Mouse (Mus musculus): Measurements from ENCODE around the gene Grk6. TPM values are rescaled to one million over a fixed set of nuclear protein-coding genes. Genes with fewer than 3 reads are reported as not detected.

Grk6 gene
- polyA plus RNA-seq, 1 experiment from 2014 or later, result 42.7 TPM

DNA sequence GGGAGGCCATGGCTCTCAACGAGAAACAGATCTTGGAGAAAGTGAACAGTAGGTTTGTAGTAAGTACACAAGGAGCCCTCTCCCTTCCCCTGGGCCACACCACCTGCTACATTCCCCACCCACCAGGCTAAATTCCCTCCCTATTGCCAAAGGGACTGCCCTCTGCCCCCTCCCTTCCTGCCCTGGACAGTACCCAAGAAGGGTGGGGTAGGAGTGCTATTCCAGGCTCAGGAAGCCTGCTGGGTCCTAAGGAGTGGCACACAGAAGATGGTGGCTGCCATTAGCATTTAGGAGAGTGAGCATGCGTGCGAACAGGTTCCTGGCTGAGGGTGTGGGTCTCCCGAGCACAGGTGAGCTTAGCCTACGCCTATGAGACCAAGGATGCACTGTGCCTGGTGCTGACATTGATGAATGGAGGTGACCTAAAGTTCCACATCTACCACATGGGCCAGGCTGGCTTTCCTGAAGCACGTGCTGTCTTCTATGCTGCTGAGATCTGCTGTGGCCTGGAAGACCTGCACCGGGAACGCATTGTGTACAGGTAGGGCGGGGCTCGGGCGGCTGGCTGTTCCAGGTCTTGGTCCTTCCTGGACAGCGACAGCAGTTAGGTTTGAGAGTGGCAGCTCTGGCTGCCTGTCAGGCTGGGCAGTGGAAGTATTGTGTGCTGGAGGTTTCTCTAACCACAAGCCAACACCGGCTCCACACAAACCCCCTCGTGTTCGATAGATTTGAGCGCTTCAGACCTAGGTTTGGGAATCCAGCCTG is 7.1 kb downstream of the Grk6 start:
- no peaks in the 10 kb centered on the region for H3K9me3 ChIP-seq (ENCODE audit: control insufficient read depth, low read length)
- 96% methylated on average over 16 of the region's 16 CpGs for WGBS
- H3K4me3 ChIP-seq (replicated peaks; ENCODE audit: low read length), result no peak overlapping the region
- H3K4me1 ChIP-seq (replicated peaks; ENCODE audit: control insufficient read depth, insufficient read depth, low read length), result no peaks in the 10 kb centered on the region; the same call in 1 of the 2 replicates
- no peak overlapping the region for H3K9ac ChIP-seq
- DNase-seq (ENCODE audit: low spot score) (no peak), ATAC-seq (ENCODE audit: low FRiP score) (no peak)
- no peak overlapping the region for H3K4me2 ChIP-seq (replicated peaks)
- no peak overlapping the region for H3K27ac ChIP-seq
- H3K27me3 ChIP-seq (ENCODE audit: control insufficient read depth, insufficient read depth, low read length), result no peaks in the 10 kb centered on the region
- peaks cover 66% of the 10 kb centered on the region for H3K36me3 ChIP-seq (replicated peaks; ENCODE audit: control insufficient read depth, insufficient read depth)

DNA sequence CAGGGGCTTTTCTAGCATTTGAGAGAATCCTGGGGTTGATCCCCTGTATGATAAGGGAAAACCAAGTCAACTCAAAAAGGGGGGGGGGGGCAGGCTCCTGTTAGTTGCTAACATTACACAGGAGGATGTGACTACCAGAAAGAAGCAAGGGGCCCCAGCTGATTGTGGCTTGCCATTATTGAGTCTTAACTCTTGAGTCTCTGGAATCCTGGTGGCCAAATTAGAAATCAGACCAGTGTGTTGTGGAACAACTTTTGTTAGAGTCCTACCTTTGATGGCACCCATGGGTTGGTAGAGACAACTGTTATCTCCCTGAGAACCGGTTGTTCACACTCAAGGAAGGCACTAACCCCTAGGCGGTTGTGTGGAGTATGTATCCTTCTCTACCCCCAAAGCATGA is 18.1 kb downstream of the Grk6 start:
- peaks cover 32% of the 10 kb centered on the region for H3K36me3 ChIP-seq (replicated peaks; ENCODE audit: control insufficient read depth, insufficient read depth)
- H3K27ac ChIP-seq, result 0 out of 2 replicates have a peak overlapping the region, but pooled peaks have one; percentile 99
- H3K4me1 ChIP-seq (replicated peaks; ENCODE audit: control insufficient read depth, insufficient read depth, low read length), result peaks cover 38% of the 10 kb centered on the region
- ATAC-seq (ENCODE audit: low FRiP score) (no peak), DNase-seq (ENCODE audit: low spot score) (no peak)
- H3K9ac ChIP-seq, result no peak overlapping the region
- no peaks in the 10 kb centered on the region for H3K9me3 ChIP-seq (ENCODE audit: control insufficient read depth, low read length)
- peak overlapping the region; percentile 79 for H3K4me2 ChIP-seq (replicated peaks)
- 54% methylated on average over 2 of the region's 2 CpGs for WGBS
- no peaks in the 10 kb centered on the region for H3K27me3 ChIP-seq (ENCODE audit: control insufficient read depth, insufficient read depth, low read length)
- 0 out of 2 replicates have a peak overlapping the region, but pooled peaks have one; percentile 66 for H3K4me3 ChIP-seq (replicated peaks; ENCODE audit: low read length)

DNA sequence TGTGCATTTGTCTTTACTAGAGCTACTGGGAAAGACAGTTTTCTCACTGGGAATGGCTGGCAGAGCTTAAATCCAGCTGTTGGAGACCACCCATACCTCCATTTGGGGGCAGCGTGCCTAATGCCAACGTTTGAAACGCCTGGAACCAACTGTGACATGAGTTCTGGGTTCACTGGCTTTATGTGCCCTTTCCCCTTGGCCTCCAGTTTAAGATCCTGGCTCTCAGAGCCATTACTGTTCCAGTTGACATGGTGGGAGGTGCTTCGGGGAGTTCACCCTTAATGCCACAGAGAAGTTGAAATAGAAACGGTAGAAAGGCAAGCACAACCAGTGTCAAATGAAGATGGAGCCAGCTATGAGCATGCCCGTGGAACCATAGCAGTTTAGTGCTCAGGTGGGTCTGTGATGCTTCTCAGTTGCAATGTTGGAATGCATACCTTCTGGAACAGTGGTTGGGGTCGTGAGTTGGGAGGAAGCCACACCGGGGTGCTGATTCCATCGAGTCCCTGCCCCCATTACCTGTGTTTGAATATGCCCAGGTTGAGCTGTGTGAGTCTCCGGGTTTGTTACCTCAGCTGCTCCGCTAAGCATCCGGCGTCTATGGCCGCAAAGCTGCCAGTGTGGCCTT is 18.6 kb downstream of the Grk6 start:
- Histone ChIP-seq H3K4me1 (replicated peaks; ENCODE audit: control insufficient read depth, insufficient read depth, low read length) (peaks cover 44% of the 10 kb centered on the region), H3K9ac (peak overlapping the region; percentile 83), H3K4me2 (replicated peaks) (peak overlapping the region; percentile 79), H3K9me3 (ENCODE audit: control insufficient read depth, low read length) (no peaks in the 10 kb centered on the region), H3K27me3 (ENCODE audit: control insufficient read depth, insufficient read depth, low read length) (no peaks in the 10 kb centered on the region), H3K27ac (peak overlapping the region; percentile 99), H3K36me3 (replicated peaks; ENCODE audit: control insufficient read depth, insufficient read depth) (peaks cover 26% of the 10 kb centered on the region), H3K4me3 (replicated peaks; ENCODE audit: low read length) (peak overlapping the region; percentile 66)
- WGBS, result 9% methylated on average over 14 of the region's 14 CpGs
- ATAC-seq (ENCODE audit: low FRiP score) (no peak; the same call in 1 of the 2 replicates), DNase-seq (ENCODE audit: low spot score) (no peak)

DNA sequence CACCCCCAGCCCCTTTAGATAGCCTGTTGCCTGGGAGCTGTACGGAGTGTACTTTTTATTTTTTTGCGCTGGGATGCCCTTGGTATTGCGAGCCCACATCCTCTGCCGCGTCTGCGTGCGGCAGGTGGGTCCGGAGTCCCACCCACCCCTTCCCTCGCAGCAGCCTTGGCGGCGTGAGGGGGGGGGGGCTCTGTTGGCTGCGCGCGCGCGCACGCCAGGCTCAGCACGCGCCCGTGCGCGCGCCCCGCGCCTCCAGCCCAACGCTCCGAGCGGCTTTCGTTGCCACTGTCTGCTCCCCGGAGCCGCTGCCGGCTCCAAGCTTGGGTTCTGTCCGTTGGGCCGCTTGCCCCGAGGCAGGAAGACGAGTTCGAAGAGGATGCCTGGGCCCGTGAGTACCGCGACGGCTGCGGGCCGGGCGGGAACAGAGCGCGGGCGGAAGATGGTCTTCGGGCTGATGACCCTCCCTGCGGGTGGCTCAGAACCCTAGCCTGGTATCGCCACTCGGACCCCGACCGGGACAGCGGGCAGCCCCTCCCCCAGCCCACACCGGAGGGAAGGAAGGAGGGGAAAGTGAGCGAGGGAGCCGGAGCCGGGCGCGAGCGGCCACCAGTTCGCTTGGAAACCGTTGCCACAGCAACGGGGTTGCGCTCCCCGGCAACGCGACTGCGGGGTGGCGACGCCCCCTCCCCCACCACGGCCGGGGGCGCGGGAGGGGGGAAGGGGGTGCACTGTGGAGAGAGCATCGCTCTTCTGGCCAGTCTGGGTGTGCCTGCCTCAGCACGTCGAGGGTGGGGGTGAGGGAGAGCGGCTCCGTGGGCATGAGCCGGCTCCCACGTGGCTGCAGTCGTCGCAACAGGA is 19.4 kb downstream of the Grk6 start, which contains the start of gene Prr7:
TSS of gene Prr7 (plus strand) at position 241 of the 858 bp plus-strand sequence.
- peaks cover 51% of the 10 kb centered on the region for H3K4me1 ChIP-seq (replicated peaks; ENCODE audit: control insufficient read depth, insufficient read depth, low read length)
- peak within 1 kb of the TSS; percentile 66 for H3K4me3 ChIP-seq (replicated peaks; ENCODE audit: low read length)
- under 1% methylated on average over 70 of the region's 84 CpGs for WGBS
- peak within 1 kb of the TSS; percentile 83 for H3K9ac ChIP-seq
- H3K27ac ChIP-seq, result peak within 1 kb of the TSS; percentile 99
- H3K36me3 ChIP-seq (replicated peaks; ENCODE audit: control insufficient read depth, insufficient read depth), result peaks cover 19% of the 10 kb centered on the region
- peak; percentile 81 for DNase-seq (ENCODE audit: low spot score)
- H3K27me3 ChIP-seq (ENCODE audit: control insufficient read depth, insufficient read depth, low read length), result no peaks in the 10 kb centered on the region
- peak; percentile 80 for ATAC-seq (ENCODE audit: low FRiP score)
- no peaks in the 10 kb centered on the region for H3K9me3 ChIP-seq (ENCODE audit: control insufficient read depth, low read length)
- H3K4me2 ChIP-seq (replicated peaks), result peak within 1 kb of the TSS; percentile 79

DNA sequence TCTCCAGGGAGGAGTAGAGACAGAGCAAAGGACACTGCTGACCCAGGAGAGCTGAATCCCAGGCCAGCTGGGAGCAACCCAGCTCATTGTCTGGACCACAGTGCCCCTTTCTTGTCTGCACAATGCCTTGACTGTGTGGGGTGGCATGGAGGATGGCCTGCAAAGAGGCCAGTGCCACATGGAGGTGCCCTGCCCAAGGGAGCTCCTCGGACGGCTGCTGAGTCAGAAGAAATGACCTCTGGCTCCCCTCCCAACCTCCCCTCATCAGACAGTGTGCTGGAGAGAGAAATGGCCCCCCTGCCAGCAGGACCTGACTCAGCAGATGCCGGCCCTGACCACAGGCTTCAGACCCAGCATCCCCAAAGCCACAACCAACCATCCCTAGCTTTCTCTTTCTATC is 20.3 kb downstream of the Grk6 start:
- ATAC-seq (ENCODE audit: low FRiP score), result peak; percentile 15; the same call in 1 of the 2 replicates
- no peak for DNase-seq (ENCODE audit: low spot score)
- peak overlapping the region; percentile 66 for H3K4me3 ChIP-seq (replicated peaks; ENCODE audit: low read length)
- WGBS, result 0% methylated on average over 3 of the region's 3 CpGs
- no peaks in the 10 kb centered on the region for H3K9me3 ChIP-seq (ENCODE audit: control insufficient read depth, low read length)
- peak overlapping the region; percentile 79 for H3K4me2 ChIP-seq (replicated peaks)
- peak overlapping the region; percentile 99 for H3K27ac ChIP-seq
- H3K9ac ChIP-seq, result peak overlapping the region; percentile 83
- H3K27me3 ChIP-seq (ENCODE audit: control insufficient read depth, insufficient read depth, low read length), result no peaks in the 10 kb centered on the region
- peaks cover 10% of the 10 kb centered on the region for H3K36me3 ChIP-seq (replicated peaks; ENCODE audit: control insufficient read depth, insufficient read depth)
- H3K4me1 ChIP-seq (replicated peaks; ENCODE audit: control insufficient read depth, insufficient read depth, low read length), result peaks cover 61% of the 10 kb centered on the region

DNA sequence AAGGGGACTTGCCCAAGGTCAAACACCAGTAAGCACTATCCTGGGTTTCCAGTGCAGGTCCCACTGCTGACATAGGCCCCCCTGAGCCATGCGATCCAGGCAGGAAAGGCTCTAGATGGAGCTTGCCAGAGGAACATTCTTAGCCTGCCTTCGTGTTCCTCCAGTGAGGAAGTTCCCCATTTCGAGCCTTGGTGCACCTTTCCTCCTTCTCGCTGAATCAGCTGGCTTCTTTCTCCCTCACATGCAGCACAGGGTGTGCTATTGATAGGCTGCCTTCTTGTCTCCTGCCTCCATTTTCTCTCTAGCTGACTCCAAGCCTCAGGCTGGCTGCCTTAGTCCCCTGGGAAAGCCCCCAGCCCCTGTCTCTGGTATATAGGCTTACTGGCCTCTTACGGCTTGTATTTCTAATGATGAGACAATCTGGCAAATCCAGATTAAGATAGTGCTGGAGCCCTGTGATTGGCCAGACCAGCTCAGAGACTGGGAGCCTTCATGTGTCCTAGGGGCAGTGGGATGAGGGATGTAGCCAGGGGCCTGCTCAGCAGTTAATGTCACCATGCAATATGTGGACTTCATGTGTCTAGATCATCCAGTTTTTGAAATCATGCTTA is 21.1 kb downstream of the Grk6 start:
- peaks cover 9% of the 10 kb centered on the region for H3K36me3 ChIP-seq (replicated peaks; ENCODE audit: control insufficient read depth, insufficient read depth)
- H3K27me3 ChIP-seq (ENCODE audit: control insufficient read depth, insufficient read depth, low read length), result no peaks in the 10 kb centered on the region
- peak overlapping the region; percentile 66 for H3K4me3 ChIP-seq (replicated peaks; ENCODE audit: low read length)
- peak overlapping the region; percentile 99 for H3K27ac ChIP-seq
- H3K4me1 ChIP-seq (replicated peaks; ENCODE audit: control insufficient read depth, insufficient read depth, low read length), result peaks cover 68% of the 10 kb centered on the region
- DNase-seq (ENCODE audit: low spot score) (no peak), ATAC-seq (ENCODE audit: low FRiP score) (no peak)
- peak overlapping the region; percentile 79 for H3K4me2 ChIP-seq (replicated peaks)
- peak overlapping the region; percentile 83 for H3K9ac ChIP-seq
- no peaks in the 10 kb centered on the region for H3K9me3 ChIP-seq (ENCODE audit: control insufficient read depth, low read length)
- WGBS, result 58% methylated on average over 5 of the region's 5 CpGs

DNA sequence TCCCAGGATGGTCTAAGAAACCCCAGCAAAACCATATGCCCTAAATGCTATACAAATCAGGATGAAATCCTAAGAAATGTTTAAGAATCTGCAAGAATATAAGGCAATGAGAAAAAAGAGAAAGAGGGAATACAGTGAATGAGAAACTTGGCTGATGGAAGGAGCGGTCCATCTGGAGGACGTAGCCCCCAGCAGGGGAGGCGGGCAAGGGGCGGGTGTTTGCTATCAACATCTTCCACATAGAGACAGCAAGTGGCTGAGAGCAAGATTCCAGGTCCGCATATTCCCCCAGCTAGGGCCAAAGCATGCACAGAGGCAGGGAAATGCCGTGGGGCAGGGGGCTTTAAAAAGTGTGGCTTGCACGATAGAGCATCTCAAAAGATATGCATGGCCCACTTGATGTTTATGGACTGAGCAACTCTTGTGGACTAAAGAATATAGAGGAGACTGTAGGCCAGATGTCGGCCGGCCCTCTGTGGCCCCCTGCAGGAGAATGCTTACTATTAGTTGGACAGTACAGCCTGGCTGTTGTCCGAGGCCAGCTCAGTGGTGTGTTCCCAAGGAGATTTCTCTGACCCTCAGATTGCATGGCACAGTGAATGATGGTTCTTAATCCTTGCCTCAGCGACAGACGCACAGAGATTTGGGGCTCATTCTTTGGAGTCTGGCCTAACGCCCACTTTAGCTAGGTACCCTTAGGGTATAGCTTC is 24.1 kb downstream of the Grk6 start:
- Histone ChIP-seq H3K9me3 (ENCODE audit: control insufficient read depth, low read length) (no peaks in the 10 kb centered on the region), H3K4me3 (replicated peaks; ENCODE audit: low read length) (no peak overlapping the region), H3K4me1 (replicated peaks; ENCODE audit: control insufficient read depth, insufficient read depth, low read length) (peaks cover 87% of the 10 kb centered on the region), H3K27me3 (ENCODE audit: control insufficient read depth, insufficient read depth, low read length) (no peaks in the 10 kb centered on the region), H3K4me2 (replicated peaks) (0 out of 2 replicates have a peak overlapping the region, but pooled peaks have one; percentile 12), H3K9ac (no peak overlapping the region), H3K27ac (no peak overlapping the region), H3K36me3 (replicated peaks; ENCODE audit: control insufficient read depth, insufficient read depth) (peaks cover 18% of the 10 kb centered on the region)
- ATAC-seq (ENCODE audit: low FRiP score) (no peak), DNase-seq (ENCODE audit: low spot score) (no peak)
- WGBS, result 33% methylated on average over 13 of the region's 13 CpGs

DNA sequence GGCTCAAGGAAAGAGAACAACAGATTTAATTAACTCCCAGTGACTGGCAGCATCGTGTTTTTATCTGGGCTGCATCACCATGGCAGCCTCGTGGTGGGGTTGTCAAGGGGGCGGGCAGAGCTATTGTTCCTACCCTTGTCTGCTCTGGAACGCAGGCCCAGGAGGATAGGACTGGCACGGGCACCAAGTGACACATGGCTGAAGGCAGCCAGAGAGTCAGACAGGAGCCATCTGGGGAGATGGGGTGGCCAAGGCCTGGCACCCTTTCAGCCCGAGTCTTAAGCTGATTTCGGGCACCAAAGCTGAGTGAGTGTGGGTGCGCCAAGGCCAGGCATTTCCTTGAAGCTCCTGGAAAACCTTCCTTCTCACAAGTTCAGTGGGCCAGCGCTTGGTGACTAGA is 25.5 kb downstream of the Grk6 start:
- H3K9ac ChIP-seq, result peak overlapping the region; percentile 87
- 24% methylated on average over 9 of the region's 9 CpGs for WGBS
- H3K9me3 ChIP-seq (ENCODE audit: control insufficient read depth, low read length), result no peaks in the 10 kb centered on the region
- peak overlapping the region; percentile 50; the same call in 1 of the 2 replicates for H3K4me3 ChIP-seq (replicated peaks; ENCODE audit: low read length)
- H3K27me3 ChIP-seq (ENCODE audit: control insufficient read depth, insufficient read depth, low read length), result no peaks in the 10 kb centered on the region
- H3K36me3 ChIP-seq (replicated peaks; ENCODE audit: control insufficient read depth, insufficient read depth), result peaks cover 31% of the 10 kb centered on the region
- no peak for ATAC-seq (ENCODE audit: low FRiP score)
- peak overlapping the region; percentile 98; the same call in 1 of the 2 replicates for H3K4me2 ChIP-seq (replicated peaks)
- H3K27ac ChIP-seq, result peak overlapping the region; percentile 93
- no peak for DNase-seq (ENCODE audit: low spot score)
- H3K4me1 ChIP-seq (replicated peaks; ENCODE audit: control insufficient read depth, insufficient read depth, low read length), result peaks cover 94% of the 10 kb centered on the region
